Mouse (Mus musculus): ENCODE data around the gene Hspa12b.

- TF ChIP-seq POLR2A (IDR thresholded peaks at IDR 0.05; ENCODE audit: control insufficient read depth, low read depth, low read length) (peak; percentile 40; the same call in 1 of the 2 replicates), CTCF (IDR thresholded peaks at IDR 0.05; ENCODE audit: control insufficient read depth, insufficient read depth, insufficient replicate concordance, low read depth, low read length) (no peak)
Observed at GRCm38 (mm10) chr2:131159491-131159910, 32.4 kb downstream of the Hspa12b start.
